Mouse (Mus musculus) myocyte (in vitro differentiated cells): Measurements from ENCODE around the gene AC170998.1.

Source experiments
- CEBPB ChIP-seq: IDR thresholded peaks from 2 replicates; pipeline ENCODE4 v1.6.1; 2011; ENCODE audit warnings: mild to moderate bottlenecking, moderate library complexity; ENCODE audit not compliant: poor library complexity, insufficient read depth, severe bottlenecking
- E2F4 ChIP-seq: IDR thresholded peaks from one replicate; pipeline ENCODE4 v1.6.1; 2011; ENCODE audit warnings: mild to moderate bottlenecking, control low read depth, moderate library complexity; ENCODE audit not compliant: insufficient read depth
- MAX ChIP-seq: IDR thresholded peaks from one replicate; pipeline ENCODE4 v1.6.1; 2011; ENCODE audit warnings: low read depth, mild to moderate bottlenecking, control low read depth
- MYOD1 ChIP-seq, 3 experiments: IDR thresholded peaks; one replicate each; pipeline ENCODE4 v1.6.1; 2011; ENCODE audit warnings: control low read depth in 2 of 3, low read depth in 2 of 3, mild to moderate bottlenecking in 2 of 3, moderate library complexity in 1 of 3; ENCODE audit not compliant: insufficient read length in 2 of 3, control insufficient read depth in 1 of 3
- MYOG ChIP-seq, 3 experiments: IDR thresholded peaks; one replicate each; pipeline ENCODE4 v1.6.1; 2011; ENCODE audit warnings: control low read depth in 2 of 3, low read depth in 2 of 3, mild to moderate bottlenecking in 2 of 3; ENCODE audit not compliant: insufficient read length in 2 of 3, control insufficient read depth in 1 of 3, insufficient read depth in 1 of 3
- POLR2A ChIP-seq: IDR thresholded peaks from one replicate; pipeline ENCODE4 v1.6.1; 2011; ENCODE audit warnings: low read depth, mild to moderate bottlenecking, control low read depth, moderate library complexity; ENCODE audit not compliant: insufficient read length
- POLR2AphosphoS2 ChIP-seq: IDR thresholded peaks from one replicate; pipeline ENCODE4 v1.6.1; 2011; ENCODE audit warnings: low read depth, control low read depth; ENCODE audit not compliant: insufficient read length
- REST ChIP-seq: IDR thresholded peaks from one replicate; pipeline ENCODE4 v1.6.1; 2011; ENCODE audit warnings: mild to moderate bottlenecking, control low read depth, moderate library complexity; ENCODE audit not compliant: insufficient read depth, insufficient read length
- SRF ChIP-seq: IDR thresholded peaks from one replicate; pipeline ENCODE4 v1.6.1; 2011; ENCODE audit warnings: low read depth; ENCODE audit not compliant: control insufficient read depth, insufficient read length
- TCF12 ChIP-seq: IDR thresholded peaks from one replicate; pipeline ENCODE4 v1.6.1; 2011; ENCODE audit warnings: mild to moderate bottlenecking, control low read depth; ENCODE audit not compliant: poor library complexity, insufficient read depth, severe bottlenecking
- TCF3 ChIP-seq: IDR thresholded peaks from one replicate; pipeline ENCODE4 v1.6.1; 2011; ENCODE audit warnings: low read depth, control low read depth; ENCODE audit not compliant: insufficient read length
- USF1 ChIP-seq: IDR thresholded peaks from one replicate; pipeline ENCODE4 v1.6.1; 2011; ENCODE audit warnings: low read depth, mild to moderate bottlenecking, control low read depth, moderate library complexity

DNA sequence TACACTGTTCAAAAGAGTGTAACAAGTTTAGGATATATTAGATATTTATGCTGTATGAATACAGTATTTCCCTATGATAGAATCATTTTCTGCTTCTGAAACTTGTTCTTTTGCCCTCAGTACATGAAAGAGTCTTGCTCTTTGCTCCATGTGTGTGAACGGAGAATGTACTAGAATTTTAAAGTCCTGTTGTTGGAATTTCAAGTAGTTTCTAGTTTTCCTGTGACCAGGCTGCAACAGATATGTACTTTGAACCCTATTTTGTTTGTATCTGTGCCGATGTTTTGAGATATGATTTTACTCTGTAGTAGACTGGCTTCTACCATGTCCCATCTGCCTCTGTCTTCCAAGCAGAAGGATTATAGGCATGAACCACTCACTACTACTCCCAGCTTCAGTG, 18.1 kb upstream of the AC170998.1 start:
- TF ChIP-seq TCF12 (no peak), POLR2A (no peak), MAX (no peak), USF1 (no peak), CEBPB (no peak), MYOD1 (IDR thresholded peaks at IDR 0.05; ENCODE audit: control insufficient read depth in 1 of 3, insufficient read length in 2 of 3, low read depth in 2 of 3) (no peak), E2F4 (no peak), POLR2AphosphoS2 (no peak), REST (no peak), MYOG (IDR thresholded peaks at IDR 0.05; ENCODE audit: control insufficient read depth in 1 of 3, insufficient read depth in 1 of 3, insufficient read length in 2 of 3, low read depth in 2 of 3) (no peak), TCF3 (no peak), SRF (no peak)
